Mouse (Mus musculus): ENCODE data around the gene Filip1l.
A peak's percentile ranks its signal among the peaks of the same experiment; 100 is the strongest.

The Filip1l gene

DNA sequence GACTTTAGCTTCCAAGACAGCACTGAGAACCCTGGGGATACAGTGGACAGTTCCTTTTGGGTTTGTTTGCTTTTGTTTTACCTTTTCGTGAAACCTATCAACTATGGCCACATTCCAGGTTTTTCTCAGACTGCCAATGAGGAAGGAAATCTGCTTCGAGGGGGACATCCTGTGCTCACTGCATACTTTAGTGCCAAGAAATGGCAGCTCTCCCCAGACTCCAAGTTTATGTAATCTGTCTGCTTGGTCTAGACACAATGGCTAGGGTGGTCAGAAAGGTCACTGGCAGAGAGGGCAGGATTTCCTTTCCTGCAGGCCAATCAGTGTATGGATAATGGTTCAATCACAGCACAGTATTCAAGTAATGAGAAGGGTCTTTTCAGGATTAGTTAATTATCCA, 229.1 kb downstream of the Filip1l start:
- no peak for DNase-seq

GRCm38 (mm10) chr16:57585201-57585600, 232.3 kb downstream of the Filip1l start:
- DNase-seq, result no peak

- DNase-seq, result no peak
Measured at GRCm38 (mm10) chr16:57593422-57594157, 240.7 kb downstream of the Filip1l start.

DNA sequence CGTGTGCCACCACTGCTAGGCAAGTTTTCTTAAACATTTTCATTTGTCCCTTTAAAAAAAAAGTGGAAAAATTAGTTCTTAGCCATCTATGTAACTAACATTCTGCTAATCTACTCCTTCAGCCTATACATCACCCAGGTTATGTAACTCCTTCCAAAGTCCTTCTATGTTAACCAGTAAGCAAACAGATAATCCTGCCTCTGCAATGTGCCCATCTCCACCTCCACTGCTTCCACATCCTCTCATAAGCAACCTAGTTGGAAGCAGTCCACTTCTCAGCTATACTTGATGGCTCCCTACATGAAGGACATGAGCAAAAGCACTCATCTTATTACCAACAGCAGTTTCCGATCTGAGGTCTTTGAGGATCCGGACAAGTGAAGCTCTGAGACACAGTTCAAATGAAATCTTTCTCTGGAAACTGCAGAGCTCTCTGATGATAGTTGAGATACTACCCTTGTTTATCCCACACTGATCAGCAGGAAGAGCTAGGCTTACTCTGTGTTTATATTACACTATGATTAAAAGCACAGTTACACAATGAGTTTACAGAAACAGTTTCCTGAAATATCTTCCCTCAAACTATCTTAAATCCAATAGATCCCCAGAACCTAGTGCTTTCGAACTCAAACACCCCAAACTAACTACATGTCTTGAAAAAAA, 244.5 kb downstream of the Filip1l start:
- DNase-seq, result no peak

- DNase-seq, result no peak
Measured at GRCm38 (mm10) chr16:57601031-57601430, 248.1 kb downstream of the Filip1l start.

GRCm38 (mm10) chr16:57606444-57607227, 253.7 kb downstream of the Filip1l start, which contains the start of gene Cmss1:
Gene Cmss1, minus strand, starts transcription at chr16:57606864.
- peak; percentile 60 to 72 for DNase-seq

- no peak for DNase-seq
Measured at GRCm38 (mm10) chr16:57611768-57612167, 258.9 kb downstream of the Filip1l start.

Data from thymus, adult 18-20 months (tissue).